In the genomic region with DNA sequence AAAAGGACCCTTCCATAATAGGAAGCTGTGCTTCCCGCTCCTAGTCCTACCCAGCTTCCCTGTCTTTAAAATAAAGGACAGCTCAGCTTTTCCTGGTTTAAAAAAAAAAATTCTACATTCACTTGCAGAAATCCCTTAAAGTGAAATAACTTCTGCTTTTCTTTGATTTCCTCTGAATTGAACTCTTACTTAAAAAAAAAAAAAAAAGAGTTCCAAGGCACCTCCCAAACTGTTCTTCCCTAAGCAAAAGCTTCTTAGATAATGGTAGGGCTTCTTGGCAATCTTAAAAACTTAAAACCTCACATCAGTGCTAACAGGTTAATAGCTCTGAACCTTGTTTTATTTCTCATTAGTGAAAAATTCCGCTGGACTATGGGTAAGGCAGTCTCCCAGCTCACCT, we compare ENCODE assay signal across 23 mouse cellular contexts. TPM values are rescaled to one million over a fixed set of nuclear protein-coding genes. Genes with fewer than 3 reads are reported as not detected.
A peak's percentile ranks its signal among the peaks of the same experiment; 100 is the strongest.
DNase-seq lines count a peak whose midpoint lies in the region; TF ChIP-seq lines count a peak whose summit lies in the region.
"Had no signal": no experiment of that assay in that cellular context is flagged by ENCODE, and none has a peak within 500 bp of the region (broad histone marks: within the 10 kb centered on the region; RNA-seq: fewer than 3 reads in every experiment).

No protein-coding gene starts in this region.

- WGBS in kidney, adult 2 months: 67% methylated on average over 2 of the region's 2 CpGs
- 56% methylated on average over 2 of the region's 2 CpGs for WGBS in macrophage (ENCODE audit: missing documents)

- no peaks in the 10 kb centered on the region; the same call in 1 of the 2 replicates for H3K36me3 ChIP-seq in kidney, adult 2 months (ENCODE audit: control insufficient read depth, insufficient read depth, low read length)
- H3K36me3 ChIP-seq in E14TG2a.4 (ENCODE audit: insufficient read depth, low read length): peaks cover 75% of the 10 kb centered on the region
- peaks cover 5 to 8% of the 10 kb centered on the region in 2 experiments; a peak in 3 of 4 replicates for H3K36me3 ChIP-seq in MEL (ENCODE audit: control insufficient read depth in 1 of 2, insufficient read depth in 2 of 2, low read length in 2 of 2)
- peaks cover 8% of the 10 kb centered on the region; the same call in 1 of the 2 replicates for H3K36me3 ChIP-seq in macrophage (ENCODE audit: inconsistent target)

- peak overlapping the region; percentile 55 for H3K4me3 ChIP-seq in kidney, adult 2 months (ENCODE audit: insufficient read depth, low read depth, low read length)
- H3K4me3 ChIP-seq in E14TG2a.4 (replicated peaks; ENCODE audit: low read length) (peak overlapping the region; percentile 71; the same call in 1 of the 2 replicates), MEL (ENCODE audit: control insufficient read depth in 1 of 2, insufficient read depth in 1 of 2, low read depth in 2 of 2, low read length in 2 of 2) (no peak overlapping the region), macrophage (ENCODE audit: inconsistent target) (peak overlapping the region; percentile 74)
- H3K4me3 ChIP-seq: forebrain, embryonic 13.5 days had no signal

- no peak for TF ChIP-seq EP300 in MEL (IDR thresholded peaks at IDR 0.05; ENCODE audit: low read depth in 1 of 2, low read length in 2 of 2)

- no peak for TF ChIP-seq POLR2A in kidney, adult 2 months (IDR thresholded peaks at IDR 0.05; ENCODE audit: low read depth, low read length)
- TF ChIP-seq POLR2A in MEL (IDR thresholded peaks at IDR 0.05; ENCODE audit: control insufficient read depth in 1 of 2, insufficient read depth in 1 of 2, low read depth in 1 of 2, low read length in 2 of 2, poor library complexity in 1 of 2): no peak

- H3K27me3 ChIP-seq in kidney, adult 2 months (replicated peaks; ENCODE audit: control insufficient read depth, insufficient read depth, low read length): no peaks in the 10 kb centered on the region
- H3K27me3 ChIP-seq in E14TG2a.4 (ENCODE audit: insufficient read depth, low read length) (no peaks in the 10 kb centered on the region), MEL (ENCODE audit: control insufficient read depth in 1 of 2, insufficient read depth in 2 of 2, low read length in 2 of 2) (no peaks in the 10 kb centered on the region)
- H3K27me3 ChIP-seq: CH12.LX; forebrain, embryonic 13.5 days; heart, embryonic 12.5 days had no signal

- H3K27ac ChIP-seq in kidney, adult 2 months (ENCODE audit: insufficient read depth, low read depth, low read length): peak overlapping the region; percentile 78
- H3K27ac ChIP-seq in MEL (ENCODE audit: control insufficient read depth, low read depth, low read length) (no peak overlapping the region), macrophage (peak overlapping the region; percentile 100)
- H3K27ac ChIP-seq: embryonic facial prominence, embryonic 10.5 days; forebrain, embryonic 13.5 days; hindbrain, embryonic 10.5 days; hindbrain, embryonic 14.5 days had no signal

- H3K79me2 ChIP-seq in MEL (ENCODE audit: control insufficient read depth, insufficient read depth, low read length, poor library complexity) (no peaks in the 10 kb centered on the region), macrophage (ENCODE audit: inconsistent target) (peaks cover 49% of the 10 kb centered on the region)

- H3K9me3 ChIP-seq in E14TG2a.4 (ENCODE audit: low read length): no peaks in the 10 kb centered on the region
- no peaks in the 10 kb centered on the region for H3K9me3 ChIP-seq in MEL (replicated peaks; ENCODE audit: insufficient read depth, low read length)
- H3K9me3 ChIP-seq: embryonic facial prominence, embryonic 10.5 days; forebrain, embryonic 13.5 days; G1E; heart, embryonic 12.5 days; hindbrain, embryonic 10.5 days had no signal

- no peak overlapping the region for H3K9ac ChIP-seq in MEL (ENCODE audit: control insufficient read depth, low read depth, low read length, poor library complexity, severe bottlenecking)
- H3K9ac ChIP-seq: hindbrain, embryonic 14.5 days had no signal

- TF ChIP-seq CTCF in kidney, adult 2 months (conservative IDR thresholded peaks at IDR 0.05; ENCODE audit: insufficient read depth, insufficient read length, low read depth, low read length): no peak
- TF ChIP-seq CTCF in E14TG2a.4 (conservative IDR thresholded peaks at IDR 0.05; ENCODE audit: low read length) (no peak), MEL (IDR thresholded peaks at IDR 0.05 in 2 of 3, conservative IDR thresholded peaks at IDR 0.05 in 1 of 3; ENCODE audit: control insufficient read depth in 1 of 3, insufficient read depth in 1 of 3, low read depth in 2 of 3, low read length in 3 of 3, poor library complexity in 1 of 3, severe bottlenecking in 1 of 3) (no peak)

- intact Hi-C loops in left cerebral cortex, postnatal 4 days (cut with DNase I): no loop called here

- no peak for TF ChIP-seq RAD21 in MEL (IDR thresholded peaks at IDR 0.05; ENCODE audit: low read depth, low read length)

- peaks cover 17% of the 10 kb centered on the region; the same call in 1 of the 2 replicates for H3K4me1 ChIP-seq in kidney, adult 2 months (ENCODE audit: control insufficient read depth, insufficient read depth, low read length)
- peaks cover 70% of the 10 kb centered on the region for H3K4me1 ChIP-seq in E14TG2a.4 (replicated peaks; ENCODE audit: low read depth, low read length)
- peaks cover 3 to 5% of the 10 kb centered on the region in 2 experiments for H3K4me1 ChIP-seq in MEL (ENCODE audit: control insufficient read depth in 1 of 2, insufficient read depth in 2 of 2, low read length in 2 of 2)

- no peak for DNase-seq in kidney, adult 2 months
- DNase-seq in kidney, postnatal 14 days: no peak
- DNase-seq in MEL (ENCODE audit: low read depth, low spot score): no peak
- DNase-seq in frontal cortex, postnatal 25 days (ENCODE audit: low spot score in 2 of 2): no peak
- DNase-seq in left cerebral cortex, postnatal 4 days: no peak
- DNase-seq: adrenal gland, postnatal 14 days; cerebellum, adult 2 months; cerebellum, postnatal 10 days; gastrocnemius, postnatal 14 days had no signal

TF ChIP-seq in MEL, 35 proteins besides CTCF, POLR2A, EP300 and RAD21:
- peak; percentile 94 for TF ChIP-seq ZNF384 (IDR thresholded peaks at IDR 0.05; ENCODE audit: low read depth, low read length)
- TF ChIP-seq ELF1 (IDR thresholded peaks at IDR 0.05; ENCODE audit: low read depth, low read length): no peak
- TF ChIP-seq RCOR1 (IDR thresholded peaks at IDR 0.05; ENCODE audit: low read depth, low read length): peak; percentile 42

RNA-seq across cellular contexts. Expression of gene Tmem106a, which starts 1.2 kb away (rescaled TPM):
- polyA plus RNA-seq in kidney, adult 2 months (2012; rRNA removed): 392 and 429 TPM in 2 replicates
- total RNA-seq in MEL (2012; rRNA removed): 0.23 and 0.36 TPM in 2 replicates
- polyA plus RNA-seq in MEL (2012; ENCODE audit: insufficient read depth in 1 of 2, insufficient read length in 2 of 2, low read depth in 1 of 2, low replicate concordance in 2 of 2, missing spikeins in 1 of 2): under 1 TPM in 1 of 2 experiments, not detected in 1; 0.81 TPM
- 100 to 1,000 TPM; 142 to 427 (median 315) TPM for total RNA-seq in macrophage (2018; cell fraction: chromatin; rRNA removed)
- 100 to 1,000 TPM; 272 to 465 (median 394) TPM for total RNA-seq in macrophage (2018; cell fraction: cytosol; rRNA removed)
- total RNA-seq in macrophage (2018; cell fraction: nucleus; rRNA removed): 100 to 1,000 TPM; 328 to 628 (median 506) TPM
- polyA plus RNA-seq in macrophage (2018): 374 to 580 TPM (median 389 TPM) in 3 replicates
- total RNA-seq in left cerebral cortex, postnatal 4 days (2021): 1 to 10 TPM; 1.5 to 3.5 TPM

RNA-seq across cellular contexts. Expression of gene Gm11634, which starts 15.9 kb away (rescaled TPM):
- not detected in 2 replicates for polyA plus RNA-seq in kidney, adult 2 months (2012; rRNA removed)
- not detected in 2 replicates for total RNA-seq in MEL (2012; rRNA removed)
- polyA plus RNA-seq in MEL (2012; ENCODE audit: insufficient read depth in 1 of 2, insufficient read length in 2 of 2, low read depth in 1 of 2, low replicate concordance in 2 of 2, missing spikeins in 1 of 2): not detected
- total RNA-seq in macrophage (2018; cell fraction: chromatin; rRNA removed): not detected
- not detected for total RNA-seq in macrophage (2018; cell fraction: cytosol; rRNA removed)
- not detected for total RNA-seq in macrophage (2018; cell fraction: nucleus; rRNA removed)
- polyA plus RNA-seq in macrophage (2018): not detected in 3 replicates
- not detected for total RNA-seq in left cerebral cortex, postnatal 4 days (2021)
- total RNA-seq: adrenal gland, postnatal 14 days; CH12.LX; G1E; gastrocnemius, postnatal 14 days; granulocyte monocyte progenitor cell, adult 5-6 weeks; heart, adult 8-10 months; heart, postnatal 25 days had no signal
- polyA plus RNA-seq: cerebellum, adult 2 months; embryonic facial prominence, embryonic 10.5 days; embryonic facial prominence, embryonic 14.5 days; forebrain, embryonic 13.5 days; G1E; heart, embryonic 12.5 days; heart, embryonic 16.5 days; hindbrain, embryonic 10.5 days; hindbrain, embryonic 14.5 days had no signal

RNA-seq across cellular contexts. Expression of gene Nbr1, which starts 31.3 kb away (rescaled TPM):
- polyA plus RNA-seq in kidney, adult 2 months (2012; rRNA removed): 107 and 134 TPM in 2 replicates
- total RNA-seq in MEL (2012; rRNA removed): 38.6 and 39.4 TPM in 2 replicates
- 10 to 100 TPM in 1 of 2 experiments, not detected in 1; 52.3 TPM for polyA plus RNA-seq in MEL (2012; ENCODE audit: insufficient read depth in 1 of 2, insufficient read length in 2 of 2, low read depth in 1 of 2, low replicate concordance in 2 of 2, missing spikeins in 1 of 2)
- 100 to 1,000 TPM in 17 of 26 experiments, 10 to 100 TPM in 9; 39.7 to 427 (median 139) TPM for total RNA-seq in macrophage (2018; cell fraction: chromatin; rRNA removed)
- 100 to 1,000 TPM in 8 of 26 experiments, 10 to 100 TPM in 18; 37.9 to 118 (median 70.6) TPM for total RNA-seq in macrophage (2018; cell fraction: cytosol; rRNA removed)
- 100 to 1,000 TPM in 12 of 26 experiments, 10 to 100 TPM in 14; 45.0 to 242 (median 85.3) TPM for total RNA-seq in macrophage (2018; cell fraction: nucleus; rRNA removed)
- 57.2 to 95.2 TPM (median 88.0 TPM) in 3 replicates for polyA plus RNA-seq in macrophage (2018)
- total RNA-seq in left cerebral cortex, postnatal 4 days (2021): 100 to 1,000 TPM; 109 to 157 TPM

RNA-seq across cellular contexts. Expression of gene Brca1, which starts 31.4 kb away (rescaled TPM):
- polyA plus RNA-seq in kidney, adult 2 months (2012; rRNA removed): 0.12 and 0.16 TPM in 2 replicates
- total RNA-seq in MEL (2012; rRNA removed): 35.3 and 37.1 TPM in 2 replicates
- 1,000 to 10,000 TPM in 1 of 2 experiments, 10 to 100 TPM in 1; 25.7 to 1,155 TPM for polyA plus RNA-seq in MEL (2012; ENCODE audit: insufficient read depth in 1 of 2, insufficient read length in 2 of 2, low read depth in 1 of 2, low replicate concordance in 2 of 2, missing spikeins in 1 of 2)
- total RNA-seq in macrophage (2018; cell fraction: chromatin; rRNA removed): 10 to 100 TPM in 13 of 26 experiments, 1 to 10 TPM in 13; 2.2 to 23.3 (median 9.8) TPM
- total RNA-seq in macrophage (2018; cell fraction: cytosol; rRNA removed): 1 to 10 TPM; 1.1 to 2.6 (median 1.8) TPM
- 10 to 100 TPM in 1 of 26 experiments, 1 to 10 TPM in 25; 1.4 to 25.2 (median 3.6) TPM for total RNA-seq in macrophage (2018; cell fraction: nucleus; rRNA removed)
- 0.61 to 7.7 TPM (median 2.1 TPM) in 3 replicates for polyA plus RNA-seq in macrophage (2018)
- total RNA-seq in left cerebral cortex, postnatal 4 days (2021): 1 to 10 TPM; 2.8 to 3.3 TPM

RNA-seq across cellular contexts. Expression of gene Rdm1, which starts 43.8 kb away (rescaled TPM):
- polyA plus RNA-seq in kidney, adult 2 months (2012; rRNA removed): 41.0 and 45.7 TPM in 2 replicates
- total RNA-seq in MEL (2012; rRNA removed): 6.5 and 6.7 TPM in 2 replicates
- polyA plus RNA-seq in MEL (2012; ENCODE audit: insufficient read depth in 1 of 2, insufficient read length in 2 of 2, low read depth in 1 of 2, low replicate concordance in 2 of 2, missing spikeins in 1 of 2) (1 to 10 TPM in 1 of 2 experiments, not detected in 1; 6.8 TPM), macrophage (2018) (3.7 to 12.9 TPM (median 6.8 TPM) in 3 replicates)
- 10 to 100 TPM in 7 of 26 experiments, 1 to 10 TPM in 19; 1.7 to 16.5 (median 5.7) TPM for total RNA-seq in macrophage (2018; cell fraction: chromatin; rRNA removed)
- total RNA-seq in macrophage (2018; cell fraction: cytosol; rRNA removed): 10 to 100 TPM in 8 of 26 experiments, 1 to 10 TPM in 18; 2.2 to 14.3 (median 6.4) TPM
- 10 to 100 TPM in 6 of 26 experiments, 1 to 10 TPM in 19, not detected in 1; 1.2 to 24.0 (median 5.4) TPM for total RNA-seq in macrophage (2018; cell fraction: nucleus; rRNA removed)
- 1 to 10 TPM; 4.5 to 4.7 TPM for total RNA-seq in left cerebral cortex, postnatal 4 days (2021)

Comparison
In these comparisons a context has a peak if more than half of its experiments do, and no peak if none do; other contexts are left out.
1. H3K4me3 ChIP-seq: peak in kidney, adult 2 months (single experiment), E14TG2a.4 (single experiment) and macrophage (single experiment); none in MEL (0 of 2).
2. RNA of gene Tmem106a, which starts 1.2 kb away (polyA plus RNA-seq): 374 to 580 TPM in macrophage and 392 to 429 TPM in kidney, adult 2 months; 0.81 TPM in MEL; every median in the first group is over 100 times any median in the second.